Mouse (Mus musculus) neural tube, embryonic 15.5 days (tissue): Measurements from ENCODE around the gene Fstl3. TPM values are rescaled to one million over a fixed set of nuclear protein-coding genes. Genes with fewer than 3 reads are reported as not detected.

Experiments
- ATAC-seq: fragments of 200-750 bp; cut with Nextera tagmentation; 2 replicates; pipeline ENCODE4 v1.8.0; 2017; ENCODE audit warnings: mild to moderate bottlenecking, moderate TSS enrichment, moderate library complexity; ENCODE audit not compliant: low FRiP score
- H3K27ac ChIP-seq: fragments of 300-500 bp; sonication (generic); replicated peaks from 2 replicates; pipeline ENCODE4 v1.5.1; 2015; ENCODE audit warnings: mild to moderate bottlenecking, inconsistent platforms
- H3K27me3 ChIP-seq: fragments of 300-500 bp; sonication (generic); replicated peaks from 2 replicates; pipeline ENCODE4 v1.6.1; 2015; ENCODE audit warnings: inconsistent platforms
- H3K36me3 ChIP-seq: fragments of 300-500 bp; sonication (generic); 2 replicates; pipeline ENCODE4 v1.6.1; 2015; ENCODE audit warnings: inconsistent platforms
- H3K4me1 ChIP-seq: fragments of 300-500 bp; sonication (generic); 2 replicates; pipeline ENCODE4 v1.6.1; 2015; ENCODE audit warnings: inconsistent platforms
- H3K4me2 ChIP-seq: fragments of 300-500 bp; sonication (generic); 2 replicates; pipeline ENCODE4 v1.6.1; 2015; ENCODE audit warnings: inconsistent platforms, mild to moderate bottlenecking, moderate library complexity
- H3K4me3 ChIP-seq: fragments of 300-500 bp; sonication (generic); replicated peaks from 2 replicates; pipeline ENCODE4 v1.5.1; 2015; ENCODE audit warnings: mild to moderate bottlenecking, inconsistent platforms
- H3K9ac ChIP-seq: fragments of 300-500 bp; sonication (generic); replicated peaks from 2 replicates; pipeline ENCODE4 v1.6.1; 2015; ENCODE audit warnings: mild to moderate bottlenecking, inconsistent platforms
- H3K9me3 ChIP-seq: fragments of 300-500 bp; sonication (generic); replicated peaks from 2 replicates; pipeline ENCODE4 v1.6.1; 2016; ENCODE audit warnings: inconsistent platforms
- WGBS: fragments of 180-500 bp; shearing (Covaris S2); methylation state at CpG from one replicate; pipeline ENCODE4 v1.1.7; 2015; ENCODE audit warnings: mixed read lengths; 5-methylcytosine and 5-hydroxymethylcytosine counted together
- polyA plus RNA-seq: library from polyadenylated mRNA; unstranded; fragments of >200 nt; fragmentation: Nextera tagmentation; extraction: Ambion mirVana; gene quantifications from 2 replicates; pipeline ENCODE4 v1.2.1, GENCODE M21; 2015

Fstl3 gene
- polyA plus RNA-seq, 1 experiment from 2014 or later = 2.6 TPM

DNA sequence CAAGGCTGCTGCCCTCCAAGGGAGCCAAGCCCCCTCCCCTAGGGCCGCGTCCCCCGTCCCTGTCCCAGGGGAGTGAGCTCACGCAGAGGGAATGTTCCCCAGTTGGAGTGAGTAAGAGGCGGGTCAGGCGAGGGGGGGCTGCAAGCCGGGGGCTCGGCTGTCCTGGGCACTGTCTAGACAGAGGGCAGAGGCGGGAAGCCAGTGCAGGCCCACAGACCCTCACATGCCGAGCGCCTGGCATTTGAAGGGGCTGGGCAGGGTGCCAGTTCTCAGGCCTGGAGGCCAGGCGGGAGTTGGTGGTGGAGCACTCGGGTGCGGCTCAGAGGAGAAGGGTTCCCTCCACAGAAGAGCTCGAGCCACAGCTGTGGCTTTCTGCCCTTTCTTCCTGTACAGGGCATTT lies 934 bp downstream of the Fstl3 start:
- peaks cover 34% of the 10 kb centered on the region for H3K4me1 ChIP-seq
- no peak overlapping the region for H3K4me2 ChIP-seq
- H3K9ac ChIP-seq = no peak overlapping the region
- H3K4me3 ChIP-seq = no peak overlapping the region
- 7% methylated on average over 15 of the region's 15 CpGs for WGBS
- ATAC-seq = no peak
- no peaks in the 10 kb centered on the region for H3K36me3 ChIP-seq
- peaks cover 41% of the 10 kb centered on the region for H3K27me3 ChIP-seq
- H3K9me3 ChIP-seq = no peaks in the 10 kb centered on the region
- H3K27ac ChIP-seq = no peak overlapping the region

DNA sequence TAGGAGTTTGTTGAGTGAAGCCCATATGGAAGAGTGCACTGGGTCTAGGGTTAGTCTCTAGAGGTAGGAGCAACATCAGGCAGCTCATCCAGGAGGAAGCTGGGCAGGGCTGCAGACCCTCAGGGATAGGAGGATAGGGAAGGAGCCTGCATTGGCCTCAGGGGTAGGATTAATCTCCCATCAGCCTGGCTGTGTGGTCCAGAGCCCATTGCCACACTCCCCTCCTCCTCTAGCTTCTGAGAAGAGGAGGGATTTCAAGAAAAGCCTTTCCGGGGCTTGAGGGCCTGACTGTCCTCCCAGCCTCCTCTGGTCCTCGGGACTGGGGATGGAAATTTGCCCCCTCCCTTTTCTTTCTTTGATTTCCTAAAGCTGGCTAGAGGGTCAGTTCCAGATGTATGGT lies 2.1 kb downstream of the Fstl3 start:
- ATAC-seq = no peak

DNA sequence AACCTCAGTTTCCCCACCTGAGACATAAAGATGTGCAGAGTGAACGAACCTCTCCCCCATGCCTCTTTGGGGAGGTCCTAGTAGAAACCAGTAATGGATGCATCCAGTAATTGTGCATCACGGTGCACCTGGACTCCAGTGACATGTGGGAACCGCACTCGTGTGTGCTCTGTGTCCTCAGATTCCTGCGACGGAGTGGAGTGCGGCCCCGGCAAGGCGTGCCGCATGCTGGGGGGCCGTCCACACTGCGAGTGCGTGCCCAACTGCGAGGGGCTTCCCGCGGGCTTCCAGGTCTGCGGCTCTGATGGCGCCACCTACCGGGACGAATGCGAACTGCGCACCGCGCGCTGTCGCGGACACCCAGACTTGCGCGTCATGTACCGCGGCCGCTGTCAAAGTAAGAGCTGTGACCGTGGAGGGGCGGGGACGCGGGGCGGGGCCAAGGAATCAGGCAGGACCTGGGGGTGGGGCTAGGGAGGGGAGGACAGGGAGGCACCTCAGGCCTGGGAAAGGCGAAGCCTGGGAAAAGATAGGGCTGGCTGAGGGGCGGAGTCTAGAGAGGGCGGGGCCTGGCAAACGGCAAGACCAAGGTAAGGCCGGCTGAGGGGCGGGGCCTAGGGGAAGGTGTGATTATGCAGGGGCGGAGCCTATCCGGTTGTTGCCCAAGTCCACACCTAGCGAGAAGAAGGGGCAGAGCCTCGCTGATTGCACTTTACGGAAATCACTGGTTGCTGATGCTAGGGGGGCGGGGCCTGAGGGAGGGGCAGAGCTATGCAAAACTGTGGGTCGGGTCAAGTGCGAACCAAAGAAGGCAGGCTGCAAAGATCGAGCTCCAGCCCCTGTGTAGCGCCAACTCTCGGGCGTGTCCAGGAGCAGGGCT lies 3.0 kb downstream of the Fstl3 start:
- Histone ChIP-seq H3K4me2 (peak overlapping the region; percentile 90), H3K9ac (peak overlapping the region; percentile 45), H3K4me1 (peaks cover 37% of the 10 kb centered on the region), H3K27ac (0 out of 2 replicates have a peak overlapping the region, but pooled peaks have one; percentile 45), H3K27me3 (peaks cover 45% of the 10 kb centered on the region), H3K9me3 (no peaks in the 10 kb centered on the region), H3K36me3 (no peaks in the 10 kb centered on the region), H3K4me3 (peak overlapping the region; percentile 49)
- WGBS = 2% methylated on average over 55 of the region's 55 CpGs
- peak; percentile 91 for ATAC-seq

More for the DNA sequence above, 2.1 kb downstream of the Fstl3 start:
- no peak overlapping the region for H3K4me3 ChIP-seq
- H3K4me1 ChIP-seq = peaks cover 36% of the 10 kb centered on the region
- H3K9ac ChIP-seq = no peak overlapping the region
- no peaks in the 10 kb centered on the region for H3K36me3 ChIP-seq
- no peak overlapping the region for H3K27ac ChIP-seq
- peak overlapping the region; percentile 90; the same call in 1 of the 2 replicates for H3K4me2 ChIP-seq
- peaks cover 41% of the 10 kb centered on the region for H3K27me3 ChIP-seq
- WGBS = 19% methylated on average over 2 of the region's 2 CpGs
- H3K9me3 ChIP-seq = no peaks in the 10 kb centered on the region

DNA sequence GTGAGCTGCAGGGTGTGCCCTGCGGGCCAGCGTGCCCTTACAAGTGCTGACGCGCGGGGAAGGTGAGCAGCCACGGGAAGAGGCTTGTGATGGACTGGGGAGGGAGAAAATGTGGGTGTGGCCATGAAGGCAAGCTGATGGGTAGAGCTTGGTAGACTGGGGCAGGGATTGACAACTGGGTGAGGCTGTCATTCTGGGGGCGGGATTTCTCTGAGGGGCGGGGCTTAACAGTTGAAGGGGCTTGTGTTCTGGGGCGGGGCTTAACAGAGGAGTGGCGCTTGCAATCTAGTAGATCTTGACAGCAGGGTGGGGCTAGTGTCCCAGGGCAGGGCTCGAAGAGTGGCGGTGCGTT lies 3.6 kb downstream of the Fstl3 start:
- no peak; the same call in 1 of the 2 replicates for ATAC-seq
- Histone ChIP-seq H3K27ac (0 out of 2 replicates have a peak overlapping the region, but pooled peaks have one; percentile 45), H3K36me3 (no peaks in the 10 kb centered on the region), H3K4me2 (peak overlapping the region; percentile 90), H3K4me1 (peaks cover 37% of the 10 kb centered on the region), H3K9me3 (no peaks in the 10 kb centered on the region), H3K27me3 (peaks cover 46% of the 10 kb centered on the region), H3K9ac (peak overlapping the region; percentile 45), H3K4me3 (peak overlapping the region; percentile 49)
- WGBS = 0% methylated on average over 13 of the region's 13 CpGs

DNA sequence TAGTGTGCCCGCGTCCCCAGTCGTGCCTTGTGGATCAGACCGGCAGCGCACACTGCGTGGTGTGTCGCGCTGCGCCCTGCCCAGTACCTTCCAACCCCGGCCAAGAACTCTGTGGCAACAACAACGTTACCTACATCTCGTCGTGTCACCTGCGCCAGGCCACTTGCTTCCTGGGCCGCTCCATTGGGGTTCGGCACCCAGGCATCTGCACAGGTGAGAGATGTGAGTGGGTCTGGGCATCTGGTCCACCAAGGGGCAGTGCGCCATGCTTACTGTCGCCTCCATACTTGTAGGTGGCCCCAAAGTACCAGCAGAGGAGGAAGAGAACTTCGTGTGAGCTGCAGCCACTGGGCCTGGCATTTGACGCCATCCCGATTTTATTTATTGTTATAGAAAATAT lies 4.1 kb downstream of the Fstl3 start:
- 27% methylated on average over 21 of the region's 21 CpGs for WGBS
- Histone ChIP-seq H3K27ac (no peak overlapping the region), H3K27me3 (peaks cover 46% of the 10 kb centered on the region), H3K4me1 (peaks cover 37% of the 10 kb centered on the region), H3K4me2 (peak overlapping the region; percentile 90), H3K36me3 (no peaks in the 10 kb centered on the region), H3K9ac (no peak overlapping the region), H3K4me3 (peak overlapping the region; percentile 49), H3K9me3 (no peaks in the 10 kb centered on the region)
- ATAC-seq = peak; percentile 5; the same call in 1 of the 2 replicates

DNA sequence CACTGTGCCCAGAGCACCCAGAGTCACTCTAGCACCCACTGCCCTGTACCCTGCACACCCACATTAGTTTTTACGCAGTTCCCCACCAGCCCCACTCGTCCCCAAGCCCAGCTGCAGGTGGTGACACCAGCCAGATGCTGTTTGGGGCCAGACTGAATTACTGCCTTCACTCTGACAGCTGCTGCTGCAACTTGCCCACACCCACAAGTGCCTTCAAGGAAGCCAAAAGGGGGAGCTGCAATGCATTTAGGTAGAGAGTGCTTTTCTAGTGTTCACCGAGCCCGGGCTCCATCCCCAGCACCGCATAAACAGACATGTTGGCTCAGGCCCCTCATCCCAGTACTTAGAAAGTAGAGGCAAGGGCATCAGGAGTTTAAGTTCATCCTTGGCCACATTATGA lies 4.9 kb downstream of the Fstl3 start:
- H3K4me3 ChIP-seq = no peak overlapping the region
- no peak overlapping the region for H3K27ac ChIP-seq
- H3K9ac ChIP-seq = no peak overlapping the region
- no peaks in the 10 kb centered on the region for H3K9me3 ChIP-seq
- no peak overlapping the region for H3K4me2 ChIP-seq
- ATAC-seq = no peak
- WGBS = 55% methylated on average over 5 of the region's 5 CpGs
- peaks cover 35% of the 10 kb centered on the region for H3K4me1 ChIP-seq
- no peaks in the 10 kb centered on the region for H3K36me3 ChIP-seq
- peaks cover 39% of the 10 kb centered on the region for H3K27me3 ChIP-seq

DNA sequence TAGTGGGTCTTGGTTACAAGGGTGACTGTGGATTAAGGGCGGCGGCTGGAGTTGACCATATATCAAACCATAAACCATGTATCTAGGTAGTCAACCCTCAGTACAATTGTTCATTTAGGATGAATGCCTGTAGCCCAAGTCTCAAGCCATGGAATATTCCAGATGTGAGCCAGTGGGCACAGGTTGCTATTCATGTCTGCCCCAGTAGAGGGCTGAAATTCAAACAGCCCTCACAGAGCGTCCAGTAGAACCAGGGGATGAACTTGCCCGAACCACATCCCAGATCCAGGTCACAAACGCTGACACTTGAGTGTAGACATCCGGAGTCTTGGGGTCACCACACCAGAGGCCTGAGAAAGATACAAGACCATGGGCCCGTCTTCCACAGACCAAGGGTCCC lies 6.0 kb downstream of the Fstl3 start:
- WGBS = 76% methylated on average over 7 of the region's 7 CpGs
- peaks cover 28% of the 10 kb centered on the region for H3K27me3 ChIP-seq
- H3K4me3 ChIP-seq = no peak overlapping the region
- H3K27ac ChIP-seq = no peak overlapping the region
- H3K4me2 ChIP-seq = no peak overlapping the region
- no peak for ATAC-seq
- no peak overlapping the region for H3K9ac ChIP-seq
- peaks cover 24% of the 10 kb centered on the region for H3K4me1 ChIP-seq
- H3K36me3 ChIP-seq = no peaks in the 10 kb centered on the region
- no peaks in the 10 kb centered on the region for H3K9me3 ChIP-seq

DNA sequence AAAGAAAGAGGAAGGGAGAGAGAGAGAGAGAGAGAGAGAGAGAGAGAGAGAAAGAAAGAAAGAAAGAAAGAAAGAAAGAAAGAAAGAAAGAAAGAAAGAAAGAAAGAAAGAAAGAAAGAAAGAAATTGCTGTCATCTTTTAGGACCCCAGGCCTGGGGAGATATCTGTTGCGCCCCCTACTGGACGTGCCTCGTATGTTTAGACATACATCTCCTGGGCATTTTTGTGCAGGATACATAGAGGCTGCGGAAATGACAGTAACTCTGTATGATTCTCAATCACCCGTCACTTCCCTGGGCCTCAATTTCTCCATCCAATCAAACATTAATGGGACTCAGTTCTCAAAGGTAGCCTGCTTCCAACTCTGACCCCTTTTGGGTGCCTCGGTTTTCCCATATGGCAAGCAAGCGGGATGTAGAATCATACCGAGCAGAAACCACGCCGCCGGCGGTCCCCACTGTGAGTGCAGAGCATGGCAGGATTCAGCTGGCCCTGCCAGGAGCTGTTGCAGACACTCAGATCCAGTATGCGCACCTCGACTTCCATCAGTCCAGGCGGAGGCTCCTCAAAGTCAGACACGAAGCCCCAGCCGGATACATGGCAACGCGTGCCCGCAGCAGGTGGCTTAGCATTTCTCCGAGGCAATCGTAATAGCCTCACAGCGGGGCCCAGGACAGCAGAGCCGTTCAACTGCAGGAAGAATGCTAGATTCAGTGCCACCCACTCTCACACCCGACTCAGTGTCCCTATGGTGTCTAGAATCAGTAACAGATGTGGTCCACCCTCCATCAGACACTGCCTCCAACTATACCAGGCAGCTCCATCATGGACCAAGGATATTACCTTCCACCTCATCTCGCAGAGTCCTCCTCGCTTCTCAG lies 7.1 kb downstream of the Fstl3 start:
- peaks cover 17% of the 10 kb centered on the region for H3K27me3 ChIP-seq
- no peak overlapping the region for H3K27ac ChIP-seq
- H3K9ac ChIP-seq = no peak overlapping the region
- H3K4me3 ChIP-seq = no peak overlapping the region
- WGBS = 31% methylated on average over 27 of the region's 27 CpGs
- no peaks in the 10 kb centered on the region for H3K36me3 ChIP-seq
- peaks cover 20% of the 10 kb centered on the region for H3K4me1 ChIP-seq
- no peak for ATAC-seq
- H3K4me2 ChIP-seq = no peak overlapping the region
- no peaks in the 10 kb centered on the region for H3K9me3 ChIP-seq

DNA sequence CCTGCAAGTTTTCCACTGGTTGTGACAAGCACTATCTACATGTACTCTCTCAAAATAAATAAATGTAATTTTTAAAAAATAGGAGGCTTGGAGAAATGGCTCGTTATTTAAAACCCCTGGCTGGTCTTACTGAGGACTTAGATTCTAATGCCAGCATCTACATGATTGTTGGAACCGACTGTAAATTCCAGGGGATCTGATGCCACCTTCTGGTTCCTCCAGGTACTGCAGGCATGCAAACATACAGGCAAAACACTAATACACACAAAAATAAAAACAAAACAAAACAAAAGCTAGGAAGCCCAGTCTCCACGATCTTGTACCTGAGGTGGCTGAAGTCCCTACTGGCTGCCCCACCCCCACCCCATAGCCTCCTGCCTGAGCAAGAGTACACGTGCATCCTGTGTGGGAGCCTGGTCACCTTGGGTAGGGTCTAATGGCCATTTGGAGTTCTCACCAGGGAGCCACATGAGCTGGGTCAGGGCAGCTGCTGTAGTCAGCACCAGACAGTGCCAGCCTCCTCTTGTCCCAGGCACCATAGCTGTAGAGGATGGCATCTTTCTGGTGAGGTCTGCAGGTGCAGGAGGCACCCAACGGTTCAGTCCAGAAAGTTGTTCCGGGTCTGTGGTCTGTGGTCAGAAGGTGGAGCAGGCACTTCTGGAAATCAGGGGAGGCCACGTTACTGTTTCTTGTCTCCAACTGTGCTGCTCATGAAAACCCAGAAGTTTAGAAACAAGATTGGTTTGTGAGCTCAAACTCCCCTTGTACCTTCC lies 11.5 kb downstream of the Fstl3 start:
- 38% methylated on average over 7 of the region's 7 CpGs for WGBS
- Histone ChIP-seq H3K9me3 (no peaks in the 10 kb centered on the region), H3K4me3 (no peak overlapping the region), H3K36me3 (no peaks in the 10 kb centered on the region), H3K9ac (no peak overlapping the region), H3K4me1 (peaks cover 9% of the 10 kb centered on the region), H3K27me3 (0 out of 2 replicates have a peak, but pooled peaks cover 5% of the 10 kb centered on the region), H3K27ac (no peak overlapping the region), H3K4me2 (no peak overlapping the region)
- ATAC-seq = no peak

DNA sequence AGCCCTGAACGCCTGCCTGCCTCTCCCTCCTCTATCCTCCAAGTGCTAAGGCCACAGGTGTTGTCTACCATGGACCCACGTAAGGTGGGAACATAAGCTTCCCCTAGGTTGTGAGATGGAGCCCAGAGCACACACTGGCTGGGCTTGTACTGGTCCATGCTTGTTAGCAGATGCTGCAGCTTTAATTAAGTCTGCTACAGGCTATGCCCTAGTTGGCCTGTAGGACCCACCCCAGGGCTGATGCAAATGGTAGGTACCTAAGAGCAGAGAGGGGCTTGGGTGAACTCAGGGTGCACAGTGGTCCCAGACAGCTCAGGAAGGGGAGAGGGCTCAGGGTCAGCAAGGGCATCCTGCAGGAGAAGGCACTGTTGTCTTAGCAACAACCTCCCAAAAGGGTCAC lies 12.5 kb downstream of the Fstl3 start:
- ATAC-seq = no peak
- no peak overlapping the region for H3K4me2 ChIP-seq
- no peak overlapping the region for H3K27ac ChIP-seq
- H3K9ac ChIP-seq = no peak overlapping the region
- no peak overlapping the region for H3K4me3 ChIP-seq
- 0 out of 2 replicates have a peak, but pooled peaks cover 5% of the 10 kb centered on the region for H3K27me3 ChIP-seq
- no peaks in the 10 kb centered on the region for H3K36me3 ChIP-seq
- H3K9me3 ChIP-seq = no peaks in the 10 kb centered on the region
- H3K4me1 ChIP-seq = peaks cover 13% of the 10 kb centered on the region
- 56% methylated on average over 2 of the region's 2 CpGs for WGBS

DNA sequence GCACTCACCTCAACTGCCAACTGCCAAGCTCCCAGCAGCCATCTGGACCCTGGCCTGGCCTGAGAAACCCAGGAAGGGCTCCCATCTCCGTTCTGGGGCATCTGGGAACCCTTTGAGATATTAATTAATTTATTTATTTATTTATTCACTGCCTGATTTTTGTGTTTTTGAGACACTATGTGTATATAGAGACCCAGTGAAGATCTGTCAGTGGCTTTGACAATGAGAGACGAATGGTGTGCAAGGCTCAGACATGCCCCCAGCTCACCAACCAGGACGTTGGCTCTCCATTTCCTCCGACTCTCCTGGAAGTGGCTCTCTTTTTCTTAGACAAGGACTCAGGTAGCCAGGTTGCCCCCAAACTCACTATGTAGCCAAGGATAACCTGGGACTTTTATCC lies 13.8 kb downstream of the Fstl3 start, which contains the start of gene Prss57:
Prss57 (minus strand) TSS at position 101 of the 400 bp plus-strand sequence.
- H3K4me1 ChIP-seq = peaks cover 25% of the 10 kb centered on the region
- H3K9ac ChIP-seq = no peak within 1 kb of the TSS
- no peak for ATAC-seq
- 87% methylated on average over 4 of the region's 4 CpGs for WGBS
- no peak within 1 kb of the TSS for H3K4me3 ChIP-seq
- H3K27me3 ChIP-seq = no peaks in the 10 kb centered on the region
- no peak within 1 kb of the TSS for H3K4me2 ChIP-seq
- H3K27ac ChIP-seq = no peak within 1 kb of the TSS
- no peaks in the 10 kb centered on the region for H3K36me3 ChIP-seq
- H3K9me3 ChIP-seq = no peaks in the 10 kb centered on the region
